Mouse (Mus musculus): Measurements from ENCODE around the gene Stam2.

GRCm38 (mm10) chr2:52762529-52762928 lies 20.4 kb upstream of the Stam2 start:
- no peak for TF ChIP-seq FLI1 (IDR thresholded peaks at IDR 0.05; ENCODE audit: low read length)
- no peak for TF ChIP-seq GATA1 (IDR thresholded peaks at IDR 0.05; ENCODE audit: borderline replicate concordance, low read length)

Measured in megakaryocyte, embryonic 14.5 days (primary cell).